Mouse (Mus musculus) myocyte (in vitro differentiated cells): ENCODE measurements around the gene Slit3.

Source experiments
- E2F4 ChIP-seq: IDR thresholded peaks from one replicate; pipeline ENCODE4 v1.6.1; 2011; ENCODE audit warnings: mild to moderate bottlenecking, control low read depth, moderate library complexity; ENCODE audit not compliant: insufficient read depth
- MYOD1 ChIP-seq, 3 experiments: IDR thresholded peaks; one replicate each; pipeline ENCODE4 v1.6.1; 2011; ENCODE audit warnings: control low read depth in 2 of 3, low read depth in 2 of 3, mild to moderate bottlenecking in 2 of 3, moderate library complexity in 1 of 3; ENCODE audit not compliant: insufficient read length in 2 of 3, control insufficient read depth in 1 of 3
- POLR2A ChIP-seq: IDR thresholded peaks from one replicate; pipeline ENCODE4 v1.6.1; 2011; ENCODE audit warnings: low read depth, mild to moderate bottlenecking, control low read depth, moderate library complexity; ENCODE audit not compliant: insufficient read length
- POLR2AphosphoS2 ChIP-seq: IDR thresholded peaks from one replicate; pipeline ENCODE4 v1.6.1; 2011; ENCODE audit warnings: low read depth, control low read depth; ENCODE audit not compliant: insufficient read length
- SRF ChIP-seq: IDR thresholded peaks from one replicate; pipeline ENCODE4 v1.6.1; 2011; ENCODE audit warnings: low read depth; ENCODE audit not compliant: control insufficient read depth, insufficient read length

- TF ChIP-seq E2F4 (no peak), MYOD1 (IDR thresholded peaks at IDR 0.05; ENCODE audit: control insufficient read depth in 1 of 3, insufficient read length in 2 of 3, low read depth in 2 of 3) (no peak), POLR2A (no peak), SRF (no peak), POLR2AphosphoS2 (no peak)
Observed at GRCm38 (mm10) chr11:35754906-35755418, 633.9 kb downstream of the Slit3 start.
